Mouse (Mus musculus) ovary, adult 18-20 months (tissue): ENCODE measurements around the gene Map7d2.
"Not testable (repeated sequence)": the region's sequence is repeated elsewhere in the genome, so short reads cannot be mapped to it uniquely, and the experiment has no call there.

Experiments used
- DNase-seq: peaks from one replicate; pipeline ENCODE4 v3.0.0; 2022; ENCODE audit warnings: low spot score, mixed read lengths

Map7d2 gene

GRCm38 (mm10) chrX:159414130-159414828 lies at the start of gene Map7d2:
Gene Map7d2, plus strand, starts transcription at chrX:159414572.
- DNase-seq, result no peak

GRCm38 (mm10) chrX:159371831-159372752 lies 42.3 kb upstream of the Map7d2 start, which contains the start of gene Eif1ax:
Gene Eif1ax, plus strand, starts transcription at chrX:159372178.
- DNase-seq, result peak; percentile 79

- no peak for DNase-seq
Measured at GRCm38 (mm10) chrX:159372753-159373144, 41.6 kb upstream of the Map7d2 start.

GRCm38 (mm10) chrX:159387105-159387504 lies 27.3 kb upstream of the Map7d2 start:
- DNase-seq, result no peak

- DNase-seq, result no peak
Measured at GRCm38 (mm10) chrX:159388953-159389352, 25.4 kb upstream of the Map7d2 start.

GRCm38 (mm10) chrX:159390347-159390962 lies 23.9 kb upstream of the Map7d2 start:
- no peak for DNase-seq

GRCm38 (mm10) chrX:159391239-159391638 lies 23.1 kb upstream of the Map7d2 start:
- no peak for DNase-seq

- DNase-seq, result no peak
Measured at GRCm38 (mm10) chrX:159409253-159409652, 5.1 kb upstream of the Map7d2 start.

- DNase-seq, result no peak
Measured at GRCm38 (mm10) chrX:159414829-159415673, 679 bp downstream of the Map7d2 start.

- DNase-seq, result not testable (repeated sequence)
Measured at GRCm38 (mm10) chrX:159430507-159430906, 16.1 kb downstream of the Map7d2 start.

- no peak for DNase-seq
Measured at GRCm38 (mm10) chrX:159442128-159442527, 27.8 kb downstream of the Map7d2 start.

- no peak for DNase-seq
Measured at GRCm38 (mm10) chrX:159447133-159447532, 32.8 kb downstream of the Map7d2 start.

- no peak for DNase-seq
Measured at GRCm38 (mm10) chrX:159459006-159459654, 44.8 kb downstream of the Map7d2 start.

GRCm38 (mm10) chrX:159474799-159475198 lies 60.4 kb downstream of the Map7d2 start:
- DNase-seq, result no peak

- not testable (repeated sequence) for DNase-seq
Measured at GRCm38 (mm10) chrX:159478243-159478940, 64.0 kb downstream of the Map7d2 start.

GRCm38 (mm10) chrX:159484247-159484646 lies 69.9 kb downstream of the Map7d2 start:
- no peak for DNase-seq

- no peak for DNase-seq
Measured at GRCm38 (mm10) chrX:159503181-159503580, 88.8 kb downstream of the Map7d2 start.

GRCm38 (mm10) chrX:159508331-159509036 lies 94.1 kb downstream of the Map7d2 start:
- no peak for DNase-seq

- no peak for DNase-seq
Measured at GRCm38 (mm10) chrX:159509042-159509441, 94.7 kb downstream of the Map7d2 start.
